Mouse (Mus musculus) left cerebral cortex, adult 9 months (tissue): ENCODE measurements around the gene Dnajc11.

Experiments used
- DNase-seq, 2 experiments: peaks; one replicate each; pipeline ENCODE4 v3.0.0; 2022; ENCODE audit warnings: low spot score in 2 of 2

The Dnajc11 gene

DNA sequence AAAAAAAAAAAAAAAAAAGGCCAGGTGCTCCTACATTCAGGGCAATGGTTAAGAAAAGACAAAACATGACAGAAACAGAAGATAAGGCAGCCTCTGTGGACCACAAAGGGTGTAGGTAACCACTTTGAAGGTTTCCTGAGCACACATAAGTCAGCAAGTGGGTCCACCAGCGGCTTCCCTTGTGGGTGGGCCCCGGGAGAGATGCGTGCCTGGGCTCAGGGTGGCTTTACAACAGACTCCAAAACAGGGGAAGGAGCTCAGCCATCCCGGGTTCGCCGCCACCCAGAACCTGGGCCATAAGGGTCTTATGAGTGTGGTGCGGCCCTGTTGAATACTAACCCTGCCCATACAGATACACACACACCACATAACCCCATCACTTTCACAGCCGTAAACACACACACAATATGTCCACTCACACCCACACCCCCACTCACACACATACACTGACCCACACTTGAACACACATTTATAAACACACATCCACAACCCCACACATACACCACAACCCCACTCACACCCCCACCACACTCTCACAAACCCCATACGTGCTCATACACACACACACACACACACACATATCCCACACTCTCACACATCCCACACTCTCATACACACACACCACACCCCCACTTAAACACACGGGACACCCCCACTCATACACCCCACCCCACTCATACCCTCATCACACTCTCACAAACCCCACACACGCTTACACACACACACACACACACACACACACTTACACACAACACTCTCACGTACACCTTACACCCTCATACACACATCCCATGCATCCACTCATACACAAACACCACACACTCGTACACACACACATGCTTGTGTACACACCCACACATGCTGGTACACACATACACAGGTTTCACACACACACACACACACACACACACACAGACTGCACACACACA, 651 bp upstream of the Dnajc11 start:
- no peak for DNase-seq

DNA sequence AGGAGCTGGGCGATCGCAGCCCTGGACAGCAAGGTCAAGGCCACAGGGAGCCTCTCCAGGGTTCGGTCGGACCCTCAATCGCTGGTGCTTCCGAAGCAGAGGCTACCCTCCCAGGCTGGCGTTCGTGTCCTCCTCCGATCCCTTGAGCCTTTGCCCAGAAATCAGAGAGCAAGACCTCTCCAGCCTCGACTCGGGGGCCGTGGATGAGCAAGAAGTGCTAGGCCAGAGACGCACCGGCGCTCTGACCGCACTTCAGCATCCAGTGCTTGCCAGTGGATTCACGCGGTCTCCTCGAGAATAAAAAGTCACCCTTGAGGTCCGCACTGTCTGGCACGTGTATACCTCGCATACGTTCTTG, 703 bp downstream of the Dnajc11 start:
- no peak for DNase-seq

DNA sequence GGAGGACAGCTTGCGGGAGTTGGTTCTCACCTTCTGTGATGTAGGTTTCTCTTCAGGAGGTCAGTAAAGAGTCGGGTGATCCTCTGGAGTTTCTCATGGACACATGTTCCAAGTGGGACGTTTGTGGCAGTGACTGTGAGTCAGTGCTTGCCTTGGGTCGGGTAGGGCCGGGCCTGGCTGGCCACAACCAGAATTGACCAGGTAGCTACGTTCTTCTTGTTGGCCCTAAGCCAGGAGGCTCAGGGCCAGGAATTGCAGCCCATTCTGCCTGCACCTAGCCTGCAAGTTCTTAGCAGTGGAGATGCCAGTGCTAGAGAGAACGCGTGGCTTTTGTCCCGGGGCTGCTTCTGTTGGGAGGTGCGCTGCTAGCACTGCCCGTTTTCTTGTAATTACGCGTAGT, 4.0 kb downstream of the Dnajc11 start:
- DNase-seq, result no peak

DNA sequence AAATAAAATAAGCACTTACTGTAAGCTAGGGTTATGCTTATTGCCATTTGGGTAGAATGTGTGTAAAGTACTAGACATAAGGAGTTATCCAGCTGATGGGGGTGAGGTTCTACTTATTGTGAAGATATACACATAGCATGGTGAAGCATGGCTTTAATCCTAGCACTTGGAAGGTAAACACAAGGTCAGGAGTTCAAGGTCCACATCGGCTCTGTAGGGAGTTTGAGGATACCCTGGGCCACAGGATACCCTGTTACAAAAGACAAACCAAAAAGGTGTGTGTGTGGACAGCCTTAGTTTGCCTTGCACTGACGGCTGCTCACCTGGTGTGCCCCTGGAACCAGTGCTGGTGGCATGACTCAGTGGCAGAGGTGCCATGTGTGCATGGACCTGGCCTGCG, 4.6 kb downstream of the Dnajc11 start:
- DNase-seq, result no peak

DNA sequence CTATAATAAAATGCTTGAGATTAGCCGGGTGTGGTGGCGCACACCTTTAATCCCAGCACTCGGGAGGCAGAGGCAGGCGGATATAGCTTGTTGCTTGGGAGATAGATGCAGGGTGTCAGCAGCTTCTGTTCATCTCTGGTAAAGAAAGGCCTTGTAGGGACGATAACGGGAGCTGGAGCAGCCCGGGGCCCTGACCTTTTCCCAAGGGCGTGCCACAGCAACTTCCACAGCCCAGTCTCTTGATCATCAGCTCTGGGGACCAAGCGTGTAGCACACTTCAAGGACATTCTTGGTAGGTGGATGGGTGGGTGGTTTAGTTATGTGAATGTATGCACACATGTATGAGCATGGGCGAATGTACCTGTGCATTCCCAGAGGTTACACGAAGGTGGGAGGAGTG, 12.7 kb downstream of the Dnajc11 start:
- DNase-seq, result no peak

DNA sequence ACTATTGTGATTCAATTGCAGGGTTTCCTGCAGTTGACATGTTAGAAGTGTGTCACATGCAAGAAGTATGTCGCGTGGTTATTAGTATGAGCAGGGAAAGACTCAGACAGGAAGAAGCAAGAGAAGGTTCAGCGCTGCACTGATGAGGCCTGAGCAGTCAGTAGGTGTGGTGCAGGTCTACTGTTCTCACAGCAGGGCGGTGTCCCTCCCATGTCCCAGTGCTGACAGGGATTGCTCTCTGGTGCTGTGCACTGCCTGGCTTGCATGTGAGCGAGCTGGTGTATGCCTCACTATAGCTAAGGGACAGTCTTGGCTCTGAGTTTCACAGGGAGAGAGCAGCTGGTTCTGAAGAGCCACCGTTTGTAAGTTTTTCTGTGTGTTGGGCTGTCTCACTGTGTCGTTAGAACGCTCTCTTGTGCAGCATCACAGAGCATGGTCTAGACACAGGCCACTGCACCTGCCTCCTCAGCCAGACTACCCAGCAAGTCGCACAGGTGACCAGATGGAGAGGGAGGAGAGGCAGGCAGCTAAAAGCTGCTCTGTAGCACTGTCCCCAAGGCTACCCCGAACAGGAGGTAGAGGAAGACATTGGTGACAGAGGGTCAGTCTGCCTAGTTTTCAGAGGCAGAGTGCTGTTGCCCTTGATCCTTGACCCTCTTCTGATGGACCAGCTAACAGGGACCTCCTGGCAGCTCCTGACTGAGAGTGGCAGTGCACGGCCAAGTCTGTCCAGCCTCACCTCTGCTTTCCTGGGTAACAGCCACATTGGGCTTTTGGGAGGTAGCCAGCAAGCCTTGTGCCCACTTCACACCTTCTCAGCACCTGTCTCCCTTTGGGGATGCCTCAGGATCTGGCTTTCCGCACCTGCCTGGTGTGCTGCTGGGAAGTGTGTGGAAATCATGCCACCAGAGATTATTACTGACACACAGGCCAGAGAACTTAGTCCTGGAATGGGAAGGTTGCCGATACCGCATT, 15.3 kb downstream of the Dnajc11 start:
- no peak for DNase-seq

DNA sequence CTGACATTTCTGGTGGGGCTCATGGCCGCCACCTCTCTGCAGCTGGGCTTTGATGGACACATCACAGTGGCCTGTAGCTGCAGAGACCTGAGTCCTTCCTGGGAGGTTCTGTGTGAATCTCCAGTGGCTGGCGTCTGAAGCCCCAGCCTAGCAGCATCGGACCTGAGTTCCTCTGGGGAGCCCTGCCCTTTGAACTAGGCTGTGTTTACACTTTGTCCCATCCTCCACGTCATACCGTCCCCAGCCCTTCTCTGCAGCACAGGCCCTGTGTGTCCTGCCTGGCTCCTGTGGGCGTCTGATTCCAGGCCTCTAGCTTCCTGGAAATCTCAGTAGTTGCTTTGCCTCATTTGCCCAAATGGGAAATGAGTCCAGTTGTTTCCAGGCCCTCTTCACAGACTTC, 19.7 kb downstream of the Dnajc11 start:
- DNase-seq, result no peak

DNA sequence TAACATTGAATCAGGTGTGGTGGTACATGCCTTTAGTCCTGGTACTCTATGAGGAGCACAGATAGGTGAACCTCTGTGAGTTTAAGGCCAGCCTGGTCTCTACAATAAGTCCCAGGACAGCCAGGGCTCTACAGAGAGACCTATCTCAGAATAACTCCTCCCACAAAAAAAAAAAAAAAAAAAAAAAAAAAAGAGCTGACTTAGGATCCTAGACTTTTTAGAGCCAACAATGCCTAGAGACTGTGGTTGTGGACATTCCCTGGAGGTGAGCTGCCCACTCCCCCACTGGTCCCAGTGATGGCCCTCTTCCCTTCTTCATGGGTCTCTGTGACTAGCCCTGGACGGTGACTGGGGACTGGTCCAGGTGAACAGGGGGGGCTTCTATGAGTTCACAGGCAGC, 22.3 kb downstream of the Dnajc11 start:
- DNase-seq, result no peak

DNA sequence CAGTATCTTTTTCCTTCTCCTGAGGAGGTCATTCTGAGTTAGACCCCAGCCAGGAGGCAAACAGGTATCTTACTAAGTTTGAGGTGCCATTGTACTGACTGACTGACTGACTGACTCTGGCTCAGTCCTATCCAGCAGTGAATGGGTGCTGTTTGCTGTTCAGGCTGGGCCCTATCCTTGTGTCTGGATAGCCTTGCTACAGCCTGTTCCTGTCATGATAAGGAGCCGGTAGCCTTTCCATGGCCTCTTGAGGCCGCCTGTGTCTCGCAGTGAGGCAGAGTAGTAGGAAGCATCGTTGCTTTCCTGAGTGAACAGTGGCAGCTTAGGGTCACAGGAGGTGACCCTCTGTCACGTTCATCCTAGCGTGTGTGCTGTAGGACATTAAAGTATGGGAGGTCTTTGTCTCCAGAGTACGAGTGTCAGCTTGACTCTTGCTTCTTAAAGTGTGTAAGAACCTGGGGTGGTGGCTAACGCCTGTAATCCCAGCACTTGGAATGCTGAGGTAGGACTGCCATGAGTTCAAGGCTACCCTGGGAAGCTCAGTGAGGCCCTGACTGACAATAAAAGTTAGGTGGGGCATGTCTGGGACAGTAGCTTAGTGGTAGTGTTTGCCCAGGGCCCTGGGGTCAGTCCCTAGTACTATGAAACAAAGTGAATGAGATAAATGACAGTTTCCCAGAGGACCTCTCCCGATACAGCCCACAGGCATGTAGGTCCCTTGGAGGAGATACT, 24.3 kb downstream of the Dnajc11 start:
- no peak for DNase-seq

DNA sequence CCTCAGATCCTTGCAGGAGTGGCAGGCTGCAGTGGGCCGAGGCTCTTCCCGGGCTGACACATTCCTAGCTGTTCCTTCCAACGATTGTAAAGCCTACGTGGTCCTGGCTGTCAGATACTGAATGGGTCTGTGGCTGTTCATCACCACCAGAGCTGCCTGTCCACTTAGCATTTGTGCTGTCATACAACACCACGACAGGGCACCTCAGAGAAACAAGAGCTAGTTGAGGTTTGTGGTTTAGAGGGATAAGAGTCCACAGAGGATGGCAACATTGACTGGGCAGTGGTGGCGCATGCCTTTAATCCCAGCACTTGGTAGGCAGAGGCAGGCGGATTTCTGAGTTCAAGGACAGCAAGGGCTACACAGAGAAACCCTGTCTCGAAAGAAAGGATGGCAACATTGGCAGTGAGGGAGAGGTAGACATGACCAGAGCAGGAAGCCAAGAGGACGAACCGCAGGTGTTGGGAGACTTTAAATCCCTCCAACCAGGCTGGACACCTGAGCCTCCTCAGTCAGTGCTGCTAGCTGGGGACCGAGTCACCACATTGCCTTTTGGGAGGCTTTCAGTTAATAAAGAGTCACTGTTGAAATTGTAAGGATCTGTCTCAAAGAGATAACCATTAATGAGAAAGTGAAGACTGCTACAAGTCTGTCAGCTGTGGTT, 26.5 kb downstream of the Dnajc11 start:
- DNase-seq, result no peak

DNA sequence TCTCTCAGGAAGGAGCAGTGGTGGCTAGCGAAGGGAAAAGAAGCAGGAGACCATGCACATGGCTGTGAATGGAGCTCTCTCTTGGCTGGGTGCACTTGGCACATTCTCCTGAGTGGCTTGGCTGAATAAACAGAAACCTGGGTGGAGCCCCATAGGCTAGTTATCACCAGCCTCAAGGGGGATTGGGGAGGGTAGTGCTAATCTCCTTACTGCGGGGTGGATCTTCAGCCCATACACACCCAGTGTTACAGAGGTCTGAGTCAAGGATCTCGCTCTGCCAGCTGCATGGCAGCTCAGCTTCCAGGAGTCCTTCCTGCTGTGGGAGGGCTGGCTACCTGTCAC, 27.0 kb downstream of the Dnajc11 start:
- DNase-seq, result no peak

DNA sequence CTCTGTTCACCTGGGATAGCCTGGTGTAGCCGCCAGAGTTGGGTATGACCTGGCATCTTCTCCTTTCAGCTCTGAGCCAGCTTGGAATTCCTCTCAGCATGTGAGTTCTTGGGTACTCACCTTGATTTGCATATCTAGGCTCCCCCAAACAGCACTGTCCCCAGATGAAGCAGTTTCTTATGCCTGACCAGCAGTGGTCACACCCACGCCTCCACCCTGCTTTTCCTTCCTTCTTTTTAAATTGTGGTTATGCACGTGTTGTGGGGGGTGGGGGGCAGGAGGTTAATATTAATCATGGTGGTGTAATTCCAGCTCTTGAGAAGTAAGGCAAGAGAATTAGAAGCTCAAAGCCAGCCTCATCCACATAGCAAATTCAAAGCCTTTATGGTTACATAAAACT, 29.3 kb downstream of the Dnajc11 start:
- no peak for DNase-seq

DNA sequence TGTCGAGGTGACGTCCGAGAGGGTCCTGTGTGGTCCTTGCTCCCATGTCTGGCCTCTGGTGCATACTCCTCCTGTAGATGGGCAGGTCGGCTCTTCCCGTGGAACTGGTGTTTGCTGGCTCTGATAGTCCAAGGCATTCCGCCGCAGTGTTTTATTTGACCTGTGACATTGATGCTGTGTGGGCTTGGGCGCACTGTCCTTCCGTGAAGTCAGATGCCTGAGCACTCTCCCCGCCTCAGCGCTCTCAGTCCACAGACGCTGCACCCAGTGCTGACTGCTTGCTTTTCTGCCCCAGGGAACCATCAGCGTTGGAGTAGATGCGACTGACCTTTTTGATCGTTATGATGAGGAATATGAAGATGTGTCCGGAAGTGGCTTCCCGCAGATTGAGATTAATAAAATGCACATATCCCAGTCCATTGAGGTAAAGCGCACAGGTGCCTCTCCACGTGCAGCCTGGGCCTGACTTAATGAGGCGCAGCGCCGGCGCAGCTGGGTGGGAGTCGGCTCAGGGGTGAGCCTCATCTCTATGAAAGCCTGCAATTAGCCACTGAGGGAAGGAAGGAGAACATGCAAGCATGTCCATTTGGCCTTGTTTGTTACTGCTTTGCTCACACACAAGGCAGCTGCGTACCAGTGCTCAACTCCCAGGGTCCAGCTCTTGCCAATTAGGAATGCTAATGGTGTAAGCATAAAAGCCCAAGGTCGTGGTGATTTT, 34.9 kb downstream of the Dnajc11 start:
- no peak for DNase-seq

DNA sequence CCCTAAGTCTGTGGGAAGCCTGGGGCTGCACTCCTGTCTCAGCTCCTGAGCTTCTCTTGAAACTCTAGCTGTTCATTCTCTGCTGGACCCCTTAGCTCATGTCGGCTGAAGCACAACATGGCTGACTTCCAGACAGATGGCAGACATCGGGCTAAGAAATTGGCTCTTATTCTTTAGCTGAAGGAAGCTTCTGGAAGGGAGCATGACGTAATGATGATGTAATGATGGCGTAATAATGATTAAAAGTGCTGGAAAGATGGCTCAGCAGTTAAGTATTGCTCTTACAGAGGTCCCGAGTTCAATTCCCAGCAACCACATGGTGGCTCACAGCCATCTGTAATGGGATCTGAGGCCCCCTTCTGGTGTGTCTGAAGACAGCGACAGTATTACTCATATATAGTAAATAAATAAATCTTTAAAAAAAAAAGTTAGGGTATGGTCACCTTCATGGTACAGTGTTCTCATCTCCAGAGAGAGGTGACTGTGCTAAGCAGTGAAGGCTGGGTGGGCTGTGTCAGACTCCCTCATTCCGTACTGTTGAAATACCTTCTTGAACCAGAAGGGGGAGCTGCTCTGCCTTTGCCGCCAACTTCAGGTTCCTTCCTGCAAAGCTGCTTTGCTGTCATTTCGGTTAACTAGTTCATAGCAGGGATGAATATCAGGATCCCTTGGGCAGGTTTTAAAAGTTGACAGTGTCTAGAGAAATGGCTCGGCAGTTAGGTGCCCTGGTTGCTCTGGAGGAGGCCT, 38.9 kb downstream of the Dnajc11 start:
- DNase-seq, result no peak

DNA sequence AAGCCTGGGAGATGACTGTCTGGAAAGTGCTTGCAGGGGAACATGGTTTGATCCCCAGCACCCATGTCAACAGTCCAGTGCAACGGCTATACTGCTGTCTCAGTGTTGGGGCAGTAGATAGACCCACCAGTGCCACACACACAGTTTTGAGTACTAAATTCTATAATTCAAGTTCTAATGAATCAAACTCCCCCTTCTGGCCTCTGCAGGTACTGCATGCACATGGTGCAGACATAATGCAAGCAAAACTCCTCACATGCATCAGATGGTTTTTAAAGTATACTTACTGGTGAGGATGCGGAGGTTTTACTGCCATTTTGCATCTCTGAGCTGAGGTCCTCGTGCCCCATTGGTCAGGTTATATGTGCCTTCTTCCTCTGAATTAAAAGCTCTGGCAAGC, 42.0 kb downstream of the Dnajc11 start:
- DNase-seq, result no peak

DNA sequence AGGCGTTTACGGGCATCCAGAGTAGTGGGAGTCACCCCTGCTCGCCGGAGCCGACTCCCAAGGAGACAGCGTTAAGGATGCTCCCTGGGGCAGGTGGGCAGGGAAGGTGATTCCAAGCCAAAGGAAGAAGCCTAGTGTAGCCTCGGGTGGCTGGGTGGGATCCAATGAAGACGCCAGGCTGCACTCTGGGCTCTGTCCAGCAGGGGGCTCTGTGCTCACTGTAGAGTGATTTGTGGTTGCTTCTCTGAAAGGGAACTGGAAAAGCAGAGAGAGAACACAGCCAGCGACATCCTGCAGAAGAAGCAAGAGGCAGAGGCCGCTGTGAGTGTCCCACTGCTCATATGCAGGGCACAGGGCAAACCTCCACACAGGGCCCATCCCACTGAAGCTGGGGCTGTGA, 44.3 kb downstream of the Dnajc11 start:
- DNase-seq, result peak in 1 of 2 experiments; percentile 92

DNA sequence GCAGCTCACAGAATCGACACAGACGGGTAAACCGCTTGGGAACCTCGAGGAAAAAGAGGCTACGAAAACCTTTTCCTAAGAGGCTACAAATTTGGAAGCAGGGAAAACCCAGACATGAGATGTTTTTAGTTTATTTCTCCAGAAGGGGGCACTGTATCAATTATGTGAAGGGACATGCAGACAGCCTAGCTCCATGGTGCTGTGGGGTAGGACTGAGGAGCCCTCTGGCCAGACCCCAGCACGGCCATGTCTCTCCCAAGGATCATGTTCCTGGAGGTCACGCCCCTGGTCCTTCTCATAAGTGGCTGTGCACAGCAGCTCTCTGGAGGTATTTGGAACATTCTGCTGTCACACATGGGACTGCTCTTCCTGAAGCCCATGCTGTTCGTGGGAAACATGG, 47.2 kb downstream of the Dnajc11 start:
- DNase-seq, result no peak

DNA sequence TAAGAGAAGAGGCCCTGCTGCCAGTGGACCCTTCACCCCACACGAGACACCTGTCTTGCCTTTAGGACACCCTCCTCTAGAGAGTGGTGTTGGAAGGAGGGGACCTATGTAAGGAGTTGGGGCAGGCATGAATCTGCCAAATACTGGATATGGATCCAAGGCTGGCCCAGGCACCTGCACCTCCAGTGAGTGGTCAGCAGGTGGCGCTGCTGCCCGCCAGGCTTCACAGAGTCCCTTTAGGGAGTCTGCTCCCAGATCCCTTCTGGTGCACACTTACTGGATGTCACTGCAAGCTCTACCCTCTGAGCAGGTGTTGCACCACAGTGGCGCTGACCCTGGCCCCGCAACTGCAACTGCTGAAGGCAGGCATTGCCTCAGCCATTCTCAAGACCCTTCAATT, 47.9 kb downstream of the Dnajc11 start:
- DNase-seq, result peak in 1 of 2 experiments; percentile 87

DNA sequence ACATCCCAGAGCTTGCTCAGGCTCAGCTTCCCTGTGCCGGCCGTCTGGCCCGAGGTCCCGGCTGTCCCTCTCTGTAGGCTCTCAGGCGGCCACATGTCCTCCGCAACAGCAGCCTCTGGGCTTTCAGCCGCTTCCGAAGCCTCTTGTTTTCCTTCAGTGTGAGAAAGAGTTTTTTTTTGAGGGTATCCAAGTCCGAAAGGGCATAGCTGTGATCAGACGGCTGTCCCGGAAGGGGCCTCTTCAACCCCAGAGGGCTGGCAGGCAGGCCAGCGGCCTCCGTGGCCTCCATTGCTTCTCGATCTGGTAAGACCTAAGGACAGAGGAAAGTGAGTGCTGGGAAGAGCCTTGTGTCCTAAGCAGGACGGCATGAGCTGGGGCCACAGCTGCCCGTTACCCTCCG, 49.6 kb downstream of the Dnajc11 start:
- no peak for DNase-seq

DNA sequence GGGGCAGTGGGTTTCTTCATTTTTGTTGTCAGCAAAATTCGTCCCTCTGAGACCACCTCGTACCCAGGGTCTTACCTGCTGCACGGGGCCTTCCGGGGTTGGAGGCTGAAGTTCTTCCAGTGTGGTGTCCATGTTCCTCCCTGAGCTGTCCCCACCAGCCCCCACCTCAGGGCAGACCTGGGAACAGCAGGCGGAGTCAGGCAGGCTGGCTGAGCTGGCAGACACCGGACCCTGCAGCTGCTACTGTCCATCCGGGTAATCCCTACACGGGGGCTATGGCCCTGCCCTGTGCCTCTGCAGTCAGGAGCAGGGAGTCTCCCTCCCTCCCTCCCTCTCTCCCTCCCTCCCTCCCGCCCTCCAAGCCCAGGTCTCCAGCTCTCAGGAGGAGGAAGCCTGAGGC, 50.1 kb downstream of the Dnajc11 start:
- no peak for DNase-seq
